Mouse (Mus musculus) heart, postnatal 4 days (tissue): ENCODE measurements around the gene Gm10477. TPM values are rescaled to one million over a fixed set of nuclear protein-coding genes. Genes with fewer than 3 reads are reported as not detected.
A peak's percentile ranks its signal among the peaks of the same experiment; 100 is the strongest.
"Not testable (repeated sequence)": the region's sequence is repeated elsewhere in the genome, so short reads cannot be mapped to it uniquely, and the experiment has no call there.

Experiments used
- DNase-seq: peaks from one replicate; pipeline ENCODE4 v3.0.0; 2021
- total RNA-seq, 2 experiments: library from RNA; stranded (reverse); gene quantifications; 2 replicates each; pipeline ENCODE4 v1.2.3; 2021

Gene Gm10477
- total RNA-seq: not detected

- DNase-seq: not testable (repeated sequence)
Measured at GRCm38 (mm10) chrX:56524442-56524841, at the start of gene Gm10477. Gm10477 (plus strand) TSS chrX:56524742.

DNA sequence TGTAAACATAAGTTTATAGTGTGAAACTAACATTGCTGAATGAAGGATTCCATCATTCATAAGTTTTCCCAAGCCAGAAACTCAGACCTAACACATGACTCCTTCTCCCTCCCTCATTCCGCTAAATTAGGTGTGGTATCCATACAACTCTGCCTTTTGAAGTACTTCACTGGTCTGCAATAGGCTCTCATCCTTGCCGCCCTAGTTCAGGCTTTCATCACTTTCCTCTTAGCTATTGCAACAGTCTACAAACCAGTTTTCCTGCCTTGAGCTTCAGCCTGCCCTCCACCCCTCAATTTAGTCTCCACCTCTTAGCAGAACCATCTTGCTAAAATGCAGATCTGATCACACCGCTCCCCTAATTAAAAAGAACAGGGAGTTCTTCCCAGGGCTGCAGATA lies 47.0 kb upstream of the Gm10477 start:
- DNase-seq: no peak

GRCm38 (mm10) chrX:56481906-56482305 lies 42.6 kb upstream of the Gm10477 start:
- no peak for DNase-seq

GRCm38 (mm10) chrX:56489758-56490157 lies 34.8 kb upstream of the Gm10477 start:
- DNase-seq: peak; percentile 86

GRCm38 (mm10) chrX:56497241-56497640 lies 27.3 kb upstream of the Gm10477 start:
- DNase-seq: peak; percentile 6

DNA sequence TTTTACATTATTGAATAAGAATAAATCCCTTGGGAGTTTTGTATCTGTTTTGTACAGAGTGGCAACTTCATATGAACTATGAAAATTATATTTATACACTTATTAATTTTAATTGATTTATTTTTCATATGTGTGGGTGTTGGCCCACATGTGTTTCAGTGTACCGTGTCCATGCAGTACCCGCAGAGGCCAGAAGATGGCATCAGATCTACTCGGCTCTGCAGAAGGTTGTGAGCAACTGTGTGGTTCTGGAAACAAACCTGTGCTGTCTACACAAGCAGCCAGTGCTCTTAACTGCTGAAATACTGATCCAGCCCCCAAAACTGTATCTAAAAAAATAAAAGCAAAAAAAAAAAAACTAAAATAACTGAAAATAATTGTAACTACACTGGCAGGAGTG lies 6.7 kb downstream of the Gm10477 start:
- DNase-seq: peak; percentile 72

GRCm38 (mm10) chrX:56537162-56537561 lies 12.6 kb downstream of the Gm10477 start:
- peak; percentile 25 for DNase-seq

GRCm38 (mm10) chrX:56549506-56549905 lies 25.0 kb downstream of the Gm10477 start, which contains the start of gene Gm648:
Gm648 (minus strand) TSS chrX:56549606.
- no peak for DNase-seq

DNA sequence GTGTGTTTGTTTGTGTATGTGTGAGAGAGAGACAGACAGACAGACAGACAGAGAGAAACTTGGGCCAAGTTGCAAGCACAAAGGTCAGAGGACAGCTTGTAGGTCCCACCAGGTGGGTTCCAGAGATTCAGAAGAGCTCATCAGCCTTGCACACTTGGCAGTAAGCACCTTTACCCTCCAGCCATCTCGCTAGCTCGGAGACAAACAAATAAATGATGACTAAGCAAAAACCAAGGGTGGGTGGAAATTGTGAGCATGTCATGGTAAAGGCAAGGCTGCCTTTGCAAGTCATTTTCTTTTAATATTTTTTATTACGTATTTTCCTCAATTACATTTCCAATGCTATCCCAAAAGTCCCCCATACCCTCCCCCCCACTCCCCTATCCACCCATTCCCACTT lies 29.0 kb downstream of the Gm10477 start:
- no peak for DNase-seq

GRCm38 (mm10) chrX:56572465-56572864 lies 47.9 kb downstream of the Gm10477 start:
- DNase-seq: peak; percentile 11

Other genes with a start within 250 kb of the Gm10477 start
- gene Zfp449, start 178.3 kb upstream of the Gm10477 start, total RNA-seq: 1 to 10 TPM; 5.5 to 6.1 TPM
- under 1 TPM; 0.61 to 0.91 TPM for gene Smim10l2a, start 150.2 kb upstream of the Gm10477 start, total RNA-seq
- not detected for gene Gm2174, start 76.8 kb upstream of the Gm10477 start, total RNA-seq
- gene Ints6l, start 69.9 kb upstream of the Gm10477 start, total RNA-seq: 10 to 100 TPM; 14.9 to 16.0 TPM
- gene Gm648, start 24.9 kb downstream of the Gm10477 start, total RNA-seq: not detected
- 10 to 100 TPM; 30.3 to 31.7 TPM for gene Mmgt1, start 73.3 kb downstream of the Gm10477 start, total RNA-seq
- 10 to 100 TPM; 16.4 to 18.2 TPM for gene Slc9a6, start 85.0 kb downstream of the Gm10477 start, total RNA-seq
- gene Fhl1, start 207.0 kb downstream of the Gm10477 start, total RNA-seq: 100 to 1,000 TPM; 278 to 293 TPM